Mouse (Mus musculus): Measurements from ENCODE around the gene Ctla4. TPM values are rescaled to one million over a fixed set of nuclear protein-coding genes. Genes with fewer than 3 reads are reported as not detected.

The Ctla4 gene
- polyA plus RNA-seq (2014; fragmentation: Nextera tagmentation; extraction: Ambion mirVana), result not detected in 2 replicates

DNA sequence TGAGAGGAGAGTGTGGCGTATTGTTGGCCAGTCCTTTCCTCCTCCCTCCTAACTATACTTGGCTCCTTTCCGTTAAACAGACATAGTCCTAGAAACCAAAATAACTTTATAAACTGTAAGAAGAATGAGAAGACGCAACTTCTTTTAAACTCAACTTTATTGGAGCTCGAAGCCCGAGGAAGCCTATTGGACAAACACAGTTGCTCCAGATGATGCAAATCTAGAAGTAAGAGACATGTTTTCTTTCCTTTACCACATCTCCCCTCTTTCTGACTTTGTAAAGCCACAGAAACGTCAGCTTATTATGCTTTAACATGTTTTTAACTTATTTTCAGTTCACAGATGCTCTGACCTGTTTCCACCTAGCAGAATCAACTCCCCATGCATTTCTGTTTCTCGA is at the start of gene Ctla4:
TSS of gene Ctla4 (plus strand) at position 20 of the 400 bp plus-strand sequence.
- Histone ChIP-seq H3K27me3 (replicated peaks; ENCODE audit: control insufficient read depth, insufficient read depth, low read length) (no peaks in the 10 kb centered on the region), H3K27ac (replicated peaks; ENCODE audit: low read depth, low read length) (no peak within 1 kb of the TSS), H3K4me2 (ENCODE audit: low read depth, low read length) (no peak within 1 kb of the TSS), H3K9ac (ENCODE audit: low read depth, low read length) (no peak within 1 kb of the TSS), H3K4me1 (ENCODE audit: control insufficient read depth, insufficient read depth, low read length) (no peaks in the 10 kb centered on the region), H3K9me3 (ENCODE audit: control insufficient read depth, low read length) (no peaks in the 10 kb centered on the region), H3K4me3 (ENCODE audit: low read depth, low read length) (no peak within 1 kb of the TSS), H3K36me3 (ENCODE audit: control insufficient read depth, insufficient read depth, low read length) (no peaks in the 10 kb centered on the region)
- DNase-seq (ENCODE audit: low spot score) (no peak), ATAC-seq (ENCODE audit: low read depth) (no peak)
- WGBS, result 86% methylated on average over 7 of the region's 7 CpGs

GRCm38 (mm10) chr1:60839161-60839560 is 47.6 kb upstream of the Ctla4 start:
- Histone ChIP-seq H3K36me3 (ENCODE audit: control insufficient read depth, insufficient read depth, low read length) (no peaks in the 10 kb centered on the region), H3K27me3 (replicated peaks; ENCODE audit: control insufficient read depth, insufficient read depth, low read length) (no peaks in the 10 kb centered on the region), H3K9ac (ENCODE audit: low read depth, low read length) (no peak overlapping the region), H3K27ac (replicated peaks; ENCODE audit: low read depth, low read length) (no peak overlapping the region), H3K4me3 (ENCODE audit: low read depth, low read length) (no peak overlapping the region), H3K9me3 (ENCODE audit: control insufficient read depth, low read length) (no peaks in the 10 kb centered on the region), H3K4me1 (ENCODE audit: control insufficient read depth, insufficient read depth, low read length) (no peaks in the 10 kb centered on the region), H3K4me2 (ENCODE audit: low read depth, low read length) (no peak overlapping the region)
- DNase-seq (ENCODE audit: low spot score) (no peak), ATAC-seq (ENCODE audit: low read depth) (no peak)
- WGBS, result 66% methylated on average over 1 of the region's 1 CpGs

DNA sequence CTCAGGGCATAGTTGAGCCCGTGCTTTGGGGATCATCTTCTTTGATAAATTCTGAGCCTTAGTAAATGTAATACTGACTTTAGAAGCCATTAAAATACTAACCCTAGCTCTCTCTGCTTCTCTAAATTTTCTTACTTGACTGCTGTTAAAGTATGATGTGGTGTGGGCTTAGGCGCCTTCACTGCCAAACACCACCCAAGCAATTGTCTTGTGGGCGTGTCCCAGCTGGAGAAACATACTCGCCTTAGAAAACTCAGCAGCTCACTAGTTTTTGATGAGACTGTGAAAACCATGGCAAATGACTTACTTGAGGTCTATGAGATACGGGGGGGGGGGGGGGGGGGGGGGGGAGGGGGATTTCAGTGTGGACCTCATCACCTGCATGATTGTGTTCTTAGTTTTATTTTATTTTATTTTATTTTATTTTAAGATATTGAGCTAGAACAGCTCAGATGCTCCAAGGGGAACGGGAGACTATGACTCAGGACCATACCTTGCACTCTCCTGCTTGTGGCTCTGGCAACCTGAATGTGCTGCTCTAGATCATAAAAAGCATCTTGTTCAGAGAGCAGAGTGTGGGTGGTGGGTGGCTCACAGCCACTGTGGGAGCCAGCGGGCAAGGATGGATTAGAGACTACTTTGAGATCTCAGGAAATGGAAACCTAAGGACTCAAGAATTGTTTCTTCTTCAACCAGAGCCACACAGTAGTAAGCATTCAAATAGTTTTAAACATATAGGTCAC is 41.3 kb upstream of the Ctla4 start:
- Histone ChIP-seq H3K27ac (replicated peaks; ENCODE audit: low read depth, low read length) (no peak overlapping the region), H3K9ac (ENCODE audit: low read depth, low read length) (no peak overlapping the region), H3K27me3 (replicated peaks; ENCODE audit: control insufficient read depth, insufficient read depth, low read length) (no peaks in the 10 kb centered on the region), H3K4me2 (ENCODE audit: low read depth, low read length) (no peak overlapping the region), H3K4me3 (ENCODE audit: low read depth, low read length) (no peak overlapping the region), H3K9me3 (ENCODE audit: control insufficient read depth, low read length) (no peaks in the 10 kb centered on the region), H3K36me3 (ENCODE audit: control insufficient read depth, insufficient read depth, low read length) (no peaks in the 10 kb centered on the region), H3K4me1 (ENCODE audit: control insufficient read depth, insufficient read depth, low read length) (no peaks in the 10 kb centered on the region)
- WGBS, result 84% methylated on average over 6 of the region's 7 CpGs
- no peak for DNase-seq (ENCODE audit: low spot score)
- ATAC-seq (ENCODE audit: low read depth), result no peak

- ATAC-seq (ENCODE audit: low read depth), result no peak
- no peak for DNase-seq (ENCODE audit: low spot score)
- Histone ChIP-seq H3K4me2 (ENCODE audit: low read depth, low read length) (no peak overlapping the region), H3K36me3 (ENCODE audit: control insufficient read depth, insufficient read depth, low read length) (no peaks in the 10 kb centered on the region), H3K4me1 (ENCODE audit: control insufficient read depth, insufficient read depth, low read length) (no peaks in the 10 kb centered on the region), H3K27me3 (replicated peaks; ENCODE audit: control insufficient read depth, insufficient read depth, low read length) (no peaks in the 10 kb centered on the region), H3K9ac (ENCODE audit: low read depth, low read length) (no peak overlapping the region), H3K9me3 (ENCODE audit: control insufficient read depth, low read length) (no peaks in the 10 kb centered on the region), H3K4me3 (ENCODE audit: low read depth, low read length) (no peak overlapping the region), H3K27ac (replicated peaks; ENCODE audit: low read depth, low read length) (no peak overlapping the region)
- WGBS, result 66% methylated on average over 4 of the region's 4 CpGs
These were observed 40.1 kb upstream of the Ctla4 start for GRCm38 (mm10) chr1:60846616-60847275.

DNA sequence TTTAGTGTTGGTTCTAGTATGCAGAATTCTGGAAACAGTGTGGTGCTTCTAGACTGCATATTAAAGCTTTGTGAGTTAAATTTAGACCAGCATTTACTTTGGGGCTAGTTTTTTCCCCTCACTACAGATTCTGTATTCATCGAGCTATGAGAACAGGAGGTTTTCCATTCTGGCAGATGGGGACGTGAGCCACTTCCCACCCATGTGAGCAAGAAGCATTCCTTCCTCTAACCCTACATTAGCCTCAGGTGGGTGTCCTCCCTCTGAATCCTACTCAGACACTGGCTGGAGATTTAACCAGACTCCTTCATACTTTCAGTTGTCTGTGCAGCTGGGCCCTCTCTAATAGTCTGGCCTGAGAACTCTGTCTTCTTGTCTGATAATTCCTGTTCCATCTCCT is 37.7 kb upstream of the Ctla4 start:
- Histone ChIP-seq H3K4me1 (ENCODE audit: control insufficient read depth, insufficient read depth, low read length) (peaks cover 9% of the 10 kb centered on the region; the same call in 1 of the 2 replicates), H3K9me3 (ENCODE audit: control insufficient read depth, low read length) (no peaks in the 10 kb centered on the region), H3K4me2 (ENCODE audit: low read depth, low read length) (no peak overlapping the region), H3K9ac (ENCODE audit: low read depth, low read length) (no peak overlapping the region), H3K27me3 (replicated peaks; ENCODE audit: control insufficient read depth, insufficient read depth, low read length) (no peaks in the 10 kb centered on the region), H3K4me3 (ENCODE audit: low read depth, low read length) (no peak overlapping the region), H3K36me3 (ENCODE audit: control insufficient read depth, insufficient read depth, low read length) (no peaks in the 10 kb centered on the region), H3K27ac (replicated peaks; ENCODE audit: low read depth, low read length) (no peak overlapping the region)
- WGBS, result 85% methylated on average over 2 of the region's 2 CpGs
- no peak for ATAC-seq (ENCODE audit: low read depth)
- no peak for DNase-seq (ENCODE audit: low spot score)

DNA sequence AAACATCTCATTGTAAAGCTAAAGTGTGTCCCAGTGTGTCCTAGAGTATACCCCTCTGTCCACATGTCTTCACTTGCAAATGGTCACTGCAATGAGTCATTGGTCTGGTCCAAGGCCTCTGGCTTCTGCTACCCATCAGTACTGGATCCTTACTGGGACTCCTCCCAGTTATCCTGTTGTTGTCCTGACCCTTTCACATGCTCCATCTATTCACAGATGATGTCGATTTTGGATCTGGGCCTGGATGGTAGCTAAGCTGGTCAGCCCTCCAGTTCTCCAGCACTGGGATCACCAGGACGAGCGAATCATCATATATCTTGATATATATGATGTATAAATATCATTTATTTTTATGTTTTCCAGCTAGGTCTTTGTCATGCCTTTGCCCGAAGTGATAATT is 37.0 kb upstream of the Ctla4 start:
- H3K4me2 ChIP-seq (ENCODE audit: low read depth, low read length), result no peak overlapping the region
- 91% methylated on average over 4 of the region's 4 CpGs for WGBS
- H3K9me3 ChIP-seq (ENCODE audit: control insufficient read depth, low read length), result no peaks in the 10 kb centered on the region
- no peak overlapping the region for H3K4me3 ChIP-seq (ENCODE audit: low read depth, low read length)
- no peak overlapping the region for H3K9ac ChIP-seq (ENCODE audit: low read depth, low read length)
- no peak overlapping the region for H3K27ac ChIP-seq (replicated peaks; ENCODE audit: low read depth, low read length)
- DNase-seq (ENCODE audit: low spot score) (no peak), ATAC-seq (ENCODE audit: low read depth) (no peak)
- no peaks in the 10 kb centered on the region for H3K36me3 ChIP-seq (ENCODE audit: control insufficient read depth, insufficient read depth, low read length)
- H3K4me1 ChIP-seq (ENCODE audit: control insufficient read depth, insufficient read depth, low read length), result peaks cover 9% of the 10 kb centered on the region; the same call in 1 of the 2 replicates
- no peaks in the 10 kb centered on the region for H3K27me3 ChIP-seq (replicated peaks; ENCODE audit: control insufficient read depth, insufficient read depth, low read length)

DNA sequence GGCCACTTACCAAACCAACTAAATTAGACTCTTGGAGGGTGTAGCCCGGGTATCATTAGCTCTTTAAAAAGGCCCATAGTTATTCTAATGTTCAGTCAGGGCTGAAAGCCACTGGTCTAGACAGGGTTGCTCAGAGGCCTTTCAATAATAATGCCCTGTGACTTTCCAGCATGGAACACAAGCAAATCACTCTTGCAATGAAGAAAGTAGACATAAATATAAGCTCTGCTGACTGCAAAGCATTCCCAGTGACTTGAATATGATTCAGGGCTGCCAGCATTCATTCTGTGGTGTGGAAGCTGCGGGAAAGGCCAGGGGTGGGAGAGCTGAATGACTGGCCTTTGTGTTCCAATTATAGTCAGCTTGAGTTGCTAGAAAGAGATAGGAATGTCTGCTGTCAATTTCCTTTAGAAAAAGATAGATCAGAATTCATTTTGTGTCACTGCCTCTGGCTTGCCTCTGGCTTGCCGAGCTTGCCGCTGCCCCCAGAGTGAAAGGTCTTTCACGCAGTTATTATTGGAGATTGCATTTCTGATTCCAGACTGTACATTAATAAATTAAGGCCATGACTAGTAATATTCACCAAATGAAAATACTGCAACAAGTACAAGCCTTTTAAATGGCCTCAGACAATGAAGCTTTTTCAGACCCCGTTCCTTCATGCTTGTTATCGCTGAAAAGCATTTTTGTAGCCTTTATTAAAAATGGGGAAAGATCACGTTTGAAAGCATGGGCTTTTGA is 35.6 kb upstream of the Ctla4 start:
- Histone ChIP-seq H3K4me3 (ENCODE audit: low read depth, low read length) (no peak overlapping the region), H3K27me3 (replicated peaks; ENCODE audit: control insufficient read depth, insufficient read depth, low read length) (no peaks in the 10 kb centered on the region), H3K4me2 (ENCODE audit: low read depth, low read length) (no peak overlapping the region), H3K4me1 (ENCODE audit: control insufficient read depth, insufficient read depth, low read length) (peaks cover 9% of the 10 kb centered on the region; the same call in 1 of the 2 replicates), H3K27ac (replicated peaks; ENCODE audit: low read depth, low read length) (no peak overlapping the region), H3K36me3 (ENCODE audit: control insufficient read depth, insufficient read depth, low read length) (no peaks in the 10 kb centered on the region), H3K9ac (ENCODE audit: low read depth, low read length) (no peak overlapping the region), H3K9me3 (ENCODE audit: control insufficient read depth, low read length) (no peaks in the 10 kb centered on the region)
- peak; percentile 73 for DNase-seq (ENCODE audit: low spot score)
- WGBS, result 45% methylated on average over 8 of the region's 8 CpGs
- ATAC-seq (ENCODE audit: low read depth), result peak; percentile 62; the same call in 1 of the 2 replicates

- peaks cover 9% of the 10 kb centered on the region; the same call in 1 of the 2 replicates for H3K4me1 ChIP-seq (ENCODE audit: control insufficient read depth, insufficient read depth, low read length)
- ATAC-seq (ENCODE audit: low read depth) (no peak), DNase-seq (ENCODE audit: low spot score) (no peak)
- H3K9me3 ChIP-seq (ENCODE audit: control insufficient read depth, low read length), result no peaks in the 10 kb centered on the region
- H3K27me3 ChIP-seq (replicated peaks; ENCODE audit: control insufficient read depth, insufficient read depth, low read length), result no peaks in the 10 kb centered on the region
- H3K9ac ChIP-seq (ENCODE audit: low read depth, low read length), result no peak overlapping the region
- H3K36me3 ChIP-seq (ENCODE audit: control insufficient read depth, insufficient read depth, low read length), result no peaks in the 10 kb centered on the region
- no peak overlapping the region for H3K4me2 ChIP-seq (ENCODE audit: low read depth, low read length)
- H3K4me3 ChIP-seq (ENCODE audit: low read depth, low read length), result no peak overlapping the region
- H3K27ac ChIP-seq (replicated peaks; ENCODE audit: low read depth, low read length), result no peak overlapping the region
- 57% methylated on average over 10 of the region's 10 CpGs for WGBS
These were observed 34.6 kb upstream of the Ctla4 start for GRCm38 (mm10) chr1:60852075-60852769.
